Mouse (Mus musculus) lung, postnatal 10 days (tissue): Measurements from ENCODE around the gene Gm5941.
"Not testable (repeated sequence)": the region's sequence is repeated elsewhere in the genome, so short reads cannot be mapped to it uniquely, and the experiment has no call there.

Experiments
- DNase-seq: peaks from one replicate; pipeline ENCODE4 v3.0.0; 2021

The Gm5941 gene

GRCm38 (mm10) chrX:92489649-92490048 lies at the start of gene Gm5941:
TSS of gene Gm5941 (plus strand) at chrX:92489949.
- not testable (repeated sequence) for DNase-seq

GRCm38 (mm10) chrX:92460496-92460895 lies 29.3 kb upstream of the Gm5941 start:
- DNase-seq = no peak

GRCm38 (mm10) chrX:92464773-92465172 lies 25.0 kb upstream of the Gm5941 start:
- DNase-seq = no peak

GRCm38 (mm10) chrX:92498254-92498653 lies 8.5 kb downstream of the Gm5941 start:
- no peak for DNase-seq

GRCm38 (mm10) chrX:92527826-92528225 lies 38.1 kb downstream of the Gm5941 start:
- no peak for DNase-seq
